Mouse (Mus musculus) urinary bladder, postnatal 14 days (tissue): ENCODE data around the gene Zfp771.
A peak's percentile ranks its signal among the peaks of the same experiment; 100 is the strongest.
"Not testable (repeated sequence)": the region's sequence is repeated elsewhere in the genome, so short reads cannot be mapped to it uniquely, and the experiment has no call there.

ENCODE experiments used
- DNase-seq: peaks from one replicate; pipeline ENCODE4 v3.0.0; 2021; ENCODE audit warnings: low spot score

The Zfp771 gene

GRCm38 (mm10) chr7:127217901-127218642, 26.0 kb upstream of the Zfp771 start:
- DNase-seq: no peak

GRCm38 (mm10) chr7:127218670-127219069, 25.4 kb upstream of the Zfp771 start:
- DNase-seq: no peak

GRCm38 (mm10) chr7:127220440-127220839, 23.6 kb upstream of the Zfp771 start:
- DNase-seq: no peak

GRCm38 (mm10) chr7:127223106-127223505, 21.0 kb upstream of the Zfp771 start:
- no peak for DNase-seq

- no peak for DNase-seq
Observed at GRCm38 (mm10) chr7:127223515-127224478, 20.3 kb upstream of the Zfp771 start.

GRCm38 (mm10) chr7:127224616-127225015, 19.5 kb upstream of the Zfp771 start:
- DNase-seq: no peak

GRCm38 (mm10) chr7:127225147-127225995, 18.7 kb upstream of the Zfp771 start:
- DNase-seq: no peak

- peak; percentile 86 for DNase-seq
Observed at GRCm38 (mm10) chr7:127228615-127229303, 15.3 kb upstream of the Zfp771 start.

- no peak for DNase-seq
Observed at GRCm38 (mm10) chr7:127231376-127231775, 12.7 kb upstream of the Zfp771 start.

- DNase-seq: no peak
Observed at GRCm38 (mm10) chr7:127231826-127232621, 12.1 kb upstream of the Zfp771 start.

- peak; percentile 85 for DNase-seq
Observed at GRCm38 (mm10) chr7:127232622-127233367, 11.3 kb upstream of the Zfp771 start, which contains the start of the genes Zfp553 and Sept1. Gene Zfp553, plus strand, starts transcription at chr7:127233061. Gene Sept1, minus strand, starts transcription at chr7:127233130.

- no peak for DNase-seq
Observed at GRCm38 (mm10) chr7:127233368-127233749, 10.7 kb upstream of the Zfp771 start.

- no peak for DNase-seq
Observed at GRCm38 (mm10) chr7:127233765-127234164, 10.3 kb upstream of the Zfp771 start.

- no peak for DNase-seq
Observed at GRCm38 (mm10) chr7:127234777-127235176, 9.3 kb upstream of the Zfp771 start.

- DNase-seq: no peak
Observed at GRCm38 (mm10) chr7:127243361-127243867, 660 bp upstream of the Zfp771 start.

- no peak for DNase-seq
Observed at GRCm38 (mm10) chr7:127244658-127245510, 810 bp downstream of the Zfp771 start.

- DNase-seq: not testable (repeated sequence)
Observed at GRCm38 (mm10) chr7:127250511-127250910, 6.4 kb downstream of the Zfp771 start.

GRCm38 (mm10) chr7:127252414-127252813, 8.3 kb downstream of the Zfp771 start:
- DNase-seq: no peak
